Mouse (Mus musculus) stomach, postnatal 0 days (tissue): ENCODE results near the gene Klhl26.

ENCODE experiments used
- CTCF ChIP-seq: IDR thresholded peaks from 2 replicates; pipeline ENCODE4 v1.5.1; 2016; ENCODE audit warnings: antibody characterized with exemption, low read depth, mild to moderate bottlenecking, moderate library complexity
- EP300 ChIP-seq: optimal IDR thresholded peaks from 2 replicates; pipeline ENCODE3; 2016; ENCODE audit warnings: antibody characterized with exemption

GRCm38 (mm10) chr8:70510228-70510915 lies 33.6 kb upstream of the Klhl26 start, which contains the start of gene Uba52:
- TF ChIP-seq CTCF (no peak), EP300 (no peak)
